Mouse (Mus musculus) lung, postnatal 4 days (tissue): Measurements from ENCODE around the gene Kcnc2.
A peak's percentile ranks its signal among the peaks of the same experiment; 100 is the strongest.
"Not testable (repeated sequence)": the region's sequence is repeated elsewhere in the genome, so short reads cannot be mapped to it uniquely, and the experiment has no call there.

Experiments
- DNase-seq, 2 experiments: peaks; one replicate each; pipeline ENCODE4 v3.0.0; 2021

Gene Kcnc2

DNA sequence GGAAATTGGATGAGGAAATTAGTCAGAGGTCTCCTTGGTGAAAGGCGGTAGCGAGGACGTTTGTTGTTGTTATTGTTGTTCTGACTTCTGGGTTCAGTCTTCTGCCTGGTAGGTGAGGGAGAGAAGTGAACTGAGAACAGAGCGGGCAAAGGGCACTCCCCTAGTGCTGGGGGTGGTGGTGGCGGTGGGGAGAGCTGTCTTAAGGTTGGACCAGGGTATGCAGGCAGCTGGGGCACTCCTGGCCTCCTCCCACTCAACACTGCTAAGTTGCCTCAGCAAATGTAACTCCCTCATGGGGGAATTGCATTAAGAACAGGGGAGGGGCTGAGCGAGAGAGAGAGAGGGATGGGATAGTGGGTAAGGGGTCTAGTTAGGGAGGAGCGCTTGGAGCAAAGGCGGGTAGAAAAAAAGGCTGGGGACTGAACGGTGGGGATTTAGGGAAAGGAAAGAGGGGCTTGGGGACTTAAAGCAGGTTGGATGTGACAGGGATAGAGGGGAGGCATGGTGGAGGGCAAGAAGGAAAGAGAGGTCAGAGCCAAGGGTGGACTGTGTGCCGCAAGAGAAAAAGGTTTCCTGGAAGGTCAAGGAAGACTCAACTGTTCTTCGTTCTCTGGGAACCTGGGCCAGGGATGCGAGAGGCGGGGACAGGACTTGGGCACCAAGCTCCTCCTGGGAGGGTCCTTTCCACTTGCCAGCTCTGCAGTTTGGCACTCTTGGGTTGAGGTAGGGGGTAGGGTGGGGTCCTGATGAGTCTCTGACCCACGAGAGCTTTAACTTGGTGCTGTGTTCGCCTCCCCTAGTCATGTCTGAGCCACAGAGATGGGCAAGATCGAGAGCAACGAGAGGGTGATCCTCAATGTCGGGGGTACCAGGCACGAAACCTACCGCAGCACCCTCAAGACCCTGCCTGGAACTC lies at the start of gene Kcnc2:
Gene Kcnc2 (plus strand): TSS at position 235 of the 916 bp plus-strand sequence.
- peak in 1 of 2 experiments; percentile 4 for DNase-seq

DNA sequence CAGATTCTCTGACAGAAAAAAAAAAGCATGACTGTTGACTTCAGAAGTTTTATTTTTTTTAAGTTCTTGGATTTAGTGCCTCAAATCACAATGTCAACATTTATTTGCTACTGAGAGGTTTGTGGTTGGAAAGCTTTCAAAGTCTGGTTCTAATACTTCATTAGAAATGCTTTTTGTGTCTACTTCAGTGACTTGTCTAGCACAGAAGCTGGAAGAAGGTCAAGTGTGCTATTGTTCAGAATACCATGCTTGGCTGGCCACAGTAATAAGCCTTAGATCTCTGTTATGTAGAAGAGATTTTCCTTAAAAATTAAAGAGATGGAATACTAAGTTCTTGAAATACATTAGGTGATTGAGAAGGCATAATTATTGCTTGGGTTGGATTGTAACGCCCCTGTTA lies 43.8 kb upstream of the Kcnc2 start:
- DNase-seq: no peak

DNA sequence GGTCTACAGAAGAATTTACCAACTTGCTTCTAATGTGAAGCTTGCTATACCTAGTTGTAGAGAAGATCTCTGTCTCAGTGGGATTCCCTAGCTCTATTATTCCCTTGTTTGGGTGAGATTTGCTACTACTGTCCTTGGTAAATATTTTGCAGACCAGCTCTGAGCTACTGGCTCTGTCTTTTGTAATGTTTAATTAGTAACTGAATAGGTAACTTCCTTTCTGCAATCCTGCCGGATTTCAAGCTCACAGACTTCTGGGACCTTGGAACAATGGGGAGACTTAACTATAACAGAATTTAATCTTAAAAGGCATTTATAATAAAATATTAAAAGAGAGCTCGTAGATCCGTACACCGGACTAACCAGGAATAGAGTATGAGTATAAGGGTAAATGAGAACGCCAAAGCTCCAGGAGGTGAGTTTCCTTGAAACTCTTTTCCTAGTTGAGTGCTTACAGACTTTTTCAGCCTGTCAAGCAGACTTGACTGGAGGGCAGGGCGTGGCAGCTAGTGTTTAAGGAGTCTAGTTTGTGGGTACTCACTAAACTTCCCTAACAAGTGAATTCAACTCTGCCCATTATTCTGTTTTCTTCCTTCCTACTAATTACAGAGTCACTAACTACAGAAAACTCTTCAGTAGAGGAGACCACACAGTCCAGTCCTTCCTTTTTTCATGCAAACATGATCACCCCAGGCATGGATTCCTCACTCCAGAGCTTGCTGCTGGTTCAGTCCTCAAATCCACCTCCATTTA lies 41.7 kb upstream of the Kcnc2 start:
- peak in 1 of 2 experiments; percentile 28 for DNase-seq

DNA sequence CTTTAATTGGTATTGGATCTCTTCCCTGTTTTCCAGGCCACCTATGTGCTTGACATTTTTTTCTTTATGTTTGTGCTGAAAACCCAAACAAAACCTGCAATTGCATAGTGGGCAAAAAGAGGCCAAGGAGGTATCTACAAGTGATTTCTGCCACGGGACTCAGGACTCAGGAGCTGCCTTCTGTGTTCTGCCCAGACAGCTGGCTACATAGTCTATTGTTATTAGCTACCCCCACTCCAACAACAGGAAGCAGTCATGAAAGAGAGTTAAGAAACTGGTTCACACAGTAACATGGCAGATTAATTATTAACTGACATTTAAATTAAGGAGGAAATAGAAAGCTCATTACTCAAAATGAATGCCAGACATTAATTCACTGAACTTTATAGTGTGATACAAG lies 38.2 kb upstream of the Kcnc2 start:
- not testable (repeated sequence) for DNase-seq

DNA sequence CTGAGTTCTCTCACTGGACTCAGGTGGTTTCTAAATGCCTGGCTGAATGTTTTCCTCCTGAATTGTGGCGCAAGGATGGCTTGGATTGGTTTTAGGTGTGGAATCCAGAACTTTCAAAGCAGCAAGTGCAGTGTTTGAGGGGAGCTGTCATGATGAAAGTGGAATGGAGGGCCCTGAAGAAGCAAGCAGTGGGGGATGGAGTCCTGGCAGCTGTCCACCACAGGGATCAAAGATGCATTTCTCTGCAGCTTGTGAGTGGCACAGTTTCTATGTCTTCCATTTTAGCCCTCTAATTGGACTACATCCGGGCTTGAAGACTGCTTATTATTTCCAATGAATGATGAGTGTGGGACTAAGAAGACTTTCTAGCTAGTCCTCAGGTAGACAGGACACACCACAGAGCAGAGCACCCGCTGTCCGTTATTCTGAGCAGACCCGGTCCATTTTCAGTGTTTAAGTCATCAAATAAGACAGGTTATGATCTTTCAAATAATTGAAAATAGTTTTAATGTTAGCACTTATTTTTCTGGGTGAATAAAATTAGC lies 35.5 kb upstream of the Kcnc2 start:
- not testable (repeated sequence) for DNase-seq

DNA sequence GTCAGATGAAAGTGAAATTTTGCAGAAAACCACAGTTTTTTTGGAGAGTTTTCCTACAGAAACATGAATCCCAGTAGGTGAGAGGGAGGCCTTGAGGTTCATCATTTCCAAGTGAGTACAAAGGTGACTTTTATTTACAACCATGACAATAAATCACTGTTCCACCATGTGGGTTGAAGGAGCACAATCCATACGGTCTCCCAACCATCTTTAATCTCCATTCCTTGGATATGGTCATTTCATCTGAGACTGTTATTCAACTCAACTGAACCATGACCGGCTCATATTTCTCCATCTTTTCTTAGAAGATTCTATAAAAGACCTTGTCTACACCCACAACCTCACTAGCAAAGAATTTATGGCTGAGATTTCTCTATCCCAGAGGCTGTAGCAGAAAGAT lies 22.6 kb upstream of the Kcnc2 start:
- no peak for DNase-seq

DNA sequence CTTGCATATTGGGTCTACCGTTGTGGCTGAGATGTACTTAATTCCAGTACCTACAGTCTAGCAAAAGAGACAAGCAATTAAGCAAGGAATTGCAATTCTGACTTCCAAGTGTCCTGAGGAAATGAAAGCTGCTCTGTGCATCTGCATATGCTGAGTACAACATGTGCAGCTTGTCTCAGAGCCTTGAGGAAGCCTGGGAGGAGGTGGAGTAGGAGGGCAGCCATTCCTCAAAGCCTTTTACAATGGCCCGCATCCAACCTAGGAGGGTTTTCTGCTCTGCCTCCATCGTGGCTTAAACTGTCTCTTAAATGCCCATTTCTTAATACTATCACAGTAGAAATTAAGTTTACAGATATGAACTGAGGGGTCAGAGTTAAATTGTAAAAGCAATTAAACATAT lies 7.5 kb upstream of the Kcnc2 start:
- DNase-seq: no peak

DNA sequence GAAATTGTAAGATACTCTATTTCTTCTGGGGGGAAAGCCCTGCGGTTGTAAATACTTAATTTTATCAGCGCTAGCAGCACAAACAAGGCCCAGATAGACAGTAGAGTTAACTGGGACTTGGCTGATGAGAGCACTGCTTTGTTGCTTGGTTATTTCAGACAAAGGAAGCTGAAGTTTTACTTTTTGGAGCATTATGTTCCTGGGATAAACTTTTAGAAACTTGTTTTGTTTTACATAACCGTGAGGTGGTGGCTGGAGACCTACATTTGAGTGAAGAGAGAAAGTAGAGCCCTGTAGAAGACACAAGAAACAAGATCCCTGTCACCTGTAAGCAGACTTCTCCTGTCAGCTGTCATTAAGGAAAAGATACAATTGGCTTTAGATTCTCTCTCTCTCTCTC lies 1.4 kb upstream of the Kcnc2 start:
- DNase-seq: no peak

DNA sequence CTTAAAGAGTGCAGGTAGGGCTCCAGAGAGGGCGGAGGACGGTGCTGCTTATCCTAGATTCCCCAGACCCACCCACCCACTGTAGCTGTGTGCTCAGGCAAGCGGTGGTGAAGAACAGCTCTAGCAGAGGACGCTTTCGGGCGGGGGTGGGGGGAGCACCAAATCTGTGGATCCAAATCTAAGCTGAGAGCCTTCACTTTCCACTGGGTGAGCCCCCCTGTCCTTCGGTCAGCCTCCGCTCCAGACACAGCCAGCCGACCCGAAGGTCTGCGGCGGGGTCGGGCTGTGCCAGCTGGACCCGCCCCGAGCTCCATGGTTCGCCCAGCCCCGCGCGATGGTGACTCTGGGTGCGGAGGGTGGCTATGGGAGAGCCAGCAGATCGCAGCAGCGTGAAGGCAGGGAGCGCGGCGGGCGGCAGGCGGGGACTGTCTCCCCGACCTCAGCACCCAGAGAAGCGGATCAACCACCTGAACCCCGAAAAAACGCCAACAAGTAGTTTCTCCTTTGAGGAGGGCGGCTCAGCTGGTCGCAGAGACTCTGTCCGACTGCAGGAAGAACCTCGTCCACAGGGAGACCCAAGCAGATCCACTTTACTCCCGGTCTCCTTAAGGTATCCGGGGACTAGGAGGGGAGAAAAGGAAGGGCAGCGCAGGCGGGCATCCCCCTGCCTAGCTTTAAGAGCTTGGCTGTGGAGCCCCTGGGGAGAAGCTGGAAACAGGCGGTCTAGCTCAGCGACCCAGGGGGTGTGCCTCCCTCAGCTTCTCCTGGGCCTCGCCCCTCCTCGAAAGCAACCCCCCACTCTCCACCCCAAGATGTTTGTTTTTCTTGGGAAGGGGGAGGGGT lies 761 bp upstream of the Kcnc2 start:
- peak; percentile 7 to 28 for DNase-seq

DNA sequence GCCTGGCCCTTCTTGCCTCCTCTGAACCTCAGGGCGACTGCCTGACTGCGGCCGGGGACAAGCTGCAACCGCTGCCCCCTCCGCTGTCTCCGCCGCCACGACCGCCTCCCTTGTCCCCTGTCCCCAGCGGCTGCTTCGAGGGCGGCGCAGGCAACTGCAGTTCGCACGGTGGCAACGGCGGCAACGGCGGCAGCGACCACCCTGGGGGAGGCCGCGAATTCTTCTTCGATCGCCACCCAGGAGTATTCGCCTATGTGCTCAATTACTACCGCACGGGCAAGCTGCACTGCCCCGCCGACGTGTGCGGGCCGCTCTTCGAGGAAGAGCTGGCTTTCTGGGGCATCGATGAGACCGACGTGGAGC lies 863 bp downstream of the Kcnc2 start:
- peak; percentile 5 to 22 for DNase-seq

DNA sequence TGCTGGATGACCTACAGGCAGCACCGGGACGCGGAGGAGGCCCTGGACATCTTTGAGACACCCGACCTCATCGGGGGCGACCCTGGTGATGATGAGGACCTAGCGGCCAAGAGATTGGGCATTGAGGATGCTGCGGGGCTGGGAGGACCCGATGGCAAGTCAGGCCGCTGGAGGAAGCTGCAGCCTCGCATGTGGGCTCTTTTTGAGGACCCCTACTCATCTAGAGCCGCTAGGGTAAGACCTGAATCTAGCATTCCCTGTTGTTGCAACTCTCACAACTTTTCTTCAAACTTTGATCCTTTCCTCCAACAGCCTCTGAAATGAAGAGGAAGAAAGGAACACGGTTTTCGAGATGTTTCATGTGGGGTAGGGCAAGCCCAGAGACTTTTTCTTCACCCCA lies 1.2 kb downstream of the Kcnc2 start:
- no peak for DNase-seq

DNA sequence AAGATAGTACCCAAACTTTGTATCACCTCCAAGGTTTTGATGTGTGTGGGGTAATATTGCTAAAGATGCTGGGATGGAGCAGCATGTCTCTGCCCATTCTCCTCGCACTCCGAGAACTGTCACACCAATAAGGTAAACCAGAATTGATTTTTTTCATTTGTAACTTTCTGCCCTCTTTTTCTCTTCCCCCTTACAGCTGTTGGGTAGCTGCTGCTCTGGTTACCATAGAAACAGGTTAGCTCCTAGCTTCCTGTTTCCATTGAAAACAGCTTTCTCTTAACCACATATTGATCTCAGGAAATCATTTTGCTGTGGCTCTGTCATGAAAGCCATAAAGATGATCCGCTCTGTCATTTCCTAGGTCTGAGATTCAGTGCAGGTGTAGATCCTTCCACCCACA lies 7.1 kb downstream of the Kcnc2 start:
- no peak for DNase-seq

DNA sequence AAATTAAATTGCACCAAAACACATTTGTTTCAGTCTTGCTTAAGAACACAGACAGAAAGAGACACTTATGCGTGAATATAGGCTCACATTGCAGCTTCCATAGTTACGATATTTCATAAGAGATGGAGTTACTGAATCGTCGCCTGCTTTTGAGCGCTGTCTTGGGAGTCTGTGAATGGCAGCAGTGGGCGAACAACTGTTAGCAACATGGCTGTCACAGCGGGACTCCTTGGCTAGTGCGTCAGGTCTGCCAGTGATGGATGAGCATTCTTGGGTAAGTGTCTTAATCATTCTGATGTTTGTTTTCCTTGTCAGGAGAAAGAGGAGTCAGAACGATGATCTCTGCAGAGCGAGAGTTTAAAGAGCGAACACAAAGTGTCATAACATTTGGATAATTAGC lies 44.2 kb downstream of the Kcnc2 start:
- DNase-seq: no peak

DNA sequence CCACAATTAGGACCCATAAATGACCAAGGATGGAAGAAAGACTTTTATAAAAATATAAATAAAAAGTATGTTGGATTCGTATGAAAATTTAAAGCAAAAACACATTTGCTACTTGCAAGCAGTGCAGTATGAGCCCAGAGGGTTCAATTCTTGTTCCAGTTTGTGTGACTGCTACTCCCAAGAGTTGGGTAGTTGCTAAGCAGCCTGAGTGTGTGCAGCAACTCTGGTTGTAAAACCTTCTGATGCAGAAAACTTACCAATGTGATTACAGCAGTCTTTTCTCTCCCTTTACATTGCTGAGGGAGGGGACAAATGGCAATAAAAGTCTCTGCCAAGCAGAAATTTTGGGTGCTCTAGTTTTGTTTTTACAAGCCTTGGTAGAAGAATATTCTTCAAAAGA lies 46.9 kb downstream of the Kcnc2 start:
- DNase-seq: no peak

DNA sequence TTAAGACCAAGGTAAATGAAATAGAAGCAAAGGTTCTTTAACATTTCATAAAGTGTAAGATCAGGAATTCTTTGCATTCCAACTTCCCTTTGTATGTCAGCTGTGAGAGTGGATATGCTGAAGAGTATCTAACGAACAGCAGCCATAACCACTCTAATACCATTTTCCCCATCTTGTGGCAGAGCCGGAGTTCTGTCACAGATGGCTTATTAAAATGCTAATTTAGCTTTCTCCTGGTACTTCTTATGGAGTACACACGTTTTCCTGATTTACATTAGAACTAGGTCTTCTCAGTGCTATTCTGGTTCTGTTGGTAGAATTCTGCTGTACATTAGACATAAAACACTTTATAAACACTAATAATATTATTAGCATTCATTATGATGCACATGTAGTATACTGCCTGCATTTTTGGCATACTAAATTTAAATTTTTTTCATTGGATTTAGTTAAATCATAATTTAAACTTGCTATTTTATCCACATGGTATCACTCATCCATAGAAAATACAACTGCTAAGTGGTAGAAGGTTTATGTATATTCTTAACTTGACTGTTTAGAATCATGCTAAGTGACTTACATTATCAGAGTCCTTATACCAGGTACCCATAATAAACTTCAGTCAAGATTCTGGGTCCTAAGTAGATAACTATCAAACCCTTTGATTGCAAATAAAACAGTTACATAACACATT lies 86.9 kb downstream of the Kcnc2 start:
- no peak for DNase-seq

DNA sequence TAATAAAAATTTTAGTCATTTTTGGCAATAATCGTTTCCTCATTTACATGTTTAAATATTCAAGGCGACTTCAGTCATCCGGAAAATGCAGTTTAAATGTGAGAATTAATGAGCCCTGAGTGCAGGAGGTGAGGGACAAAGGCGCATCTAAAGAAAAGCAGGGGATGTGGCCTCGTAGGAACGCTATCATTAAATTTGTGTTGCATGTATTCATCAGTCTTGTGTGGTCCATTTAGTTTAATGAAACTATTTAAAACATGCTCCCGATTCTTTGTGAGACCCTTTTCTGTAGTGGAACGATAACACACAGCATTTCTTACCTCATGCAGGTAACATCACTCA lies 87.4 kb downstream of the Kcnc2 start:
- no peak for DNase-seq

DNA sequence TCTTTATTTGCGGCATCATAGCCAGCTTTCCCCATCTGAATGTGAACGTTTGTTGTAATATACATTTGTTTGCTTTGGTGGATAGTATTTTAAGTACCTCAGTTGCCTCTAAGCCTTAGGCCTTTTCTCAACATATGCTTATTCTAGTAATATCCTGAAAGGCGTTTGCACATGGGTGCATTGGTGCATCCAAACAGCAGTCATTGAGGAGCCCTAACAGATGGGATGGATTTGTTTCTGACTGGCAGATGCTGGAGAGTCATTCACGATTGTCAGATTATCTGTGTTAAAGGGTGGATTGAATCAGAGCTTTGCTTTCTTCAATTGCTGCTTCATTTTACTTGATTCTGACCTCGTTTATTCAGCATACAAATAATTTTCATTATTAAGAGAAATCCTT lies 89.8 kb downstream of the Kcnc2 start:
- DNase-seq: no peak

DNA sequence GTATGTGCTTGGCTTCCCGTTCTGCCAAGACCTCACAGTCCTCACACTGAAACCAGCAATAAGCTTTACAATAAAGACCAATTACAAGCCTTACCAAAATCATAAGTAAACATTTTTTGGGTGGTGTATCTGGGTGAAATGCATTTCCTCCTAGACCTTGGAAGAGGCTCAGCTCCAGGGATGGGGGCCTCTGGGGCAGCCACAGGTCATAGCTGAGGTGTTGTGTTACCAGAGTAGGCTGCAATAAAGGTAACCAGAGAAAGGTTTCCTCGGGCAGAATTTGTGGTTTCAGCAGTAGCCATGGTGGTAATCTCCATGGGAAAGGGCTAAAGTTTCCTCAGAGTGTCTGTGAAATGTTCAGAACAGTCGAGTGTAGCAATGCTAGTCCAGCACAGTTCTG lies 97.4 kb downstream of the Kcnc2 start:
- DNase-seq: no peak

DNA sequence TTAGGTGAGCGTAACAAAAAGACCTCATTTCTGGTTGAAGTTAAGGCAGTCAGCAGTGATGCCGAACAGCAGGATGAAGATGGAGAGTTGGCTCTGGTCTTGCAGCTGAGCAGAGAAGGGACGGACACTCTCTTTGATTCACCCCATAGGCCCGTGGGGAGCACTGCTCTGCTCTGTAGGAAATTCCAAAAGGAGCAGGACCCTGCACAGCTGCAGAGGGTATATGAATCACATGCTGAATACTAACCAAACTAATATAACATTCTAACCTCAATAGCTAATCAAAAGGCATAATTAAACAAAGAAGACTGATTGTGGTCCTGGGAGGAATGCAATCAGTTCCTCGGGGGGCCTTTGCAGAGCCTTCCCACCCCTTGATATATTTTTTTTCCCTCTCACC lies 106.2 kb downstream of the Kcnc2 start:
- DNase-seq: no peak

DNA sequence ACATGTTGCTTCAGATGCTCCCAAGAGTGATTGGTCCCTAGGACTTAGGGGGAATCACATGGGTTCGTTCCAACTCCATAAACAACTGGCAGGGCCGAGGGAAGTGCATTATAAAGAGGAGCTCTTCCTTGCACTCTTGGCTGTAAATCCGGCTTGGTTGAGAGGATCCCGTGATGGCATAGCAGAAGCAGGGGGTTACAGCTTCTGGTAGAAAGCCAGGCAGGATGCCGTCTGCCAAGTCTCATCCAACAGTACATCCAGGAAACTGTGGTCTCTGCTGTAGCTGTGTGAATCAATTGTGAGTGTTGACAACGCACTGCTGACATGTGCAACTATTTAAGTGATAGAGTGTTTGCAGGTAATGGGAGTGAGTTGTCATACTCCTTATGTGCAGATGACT lies 107.5 kb downstream of the Kcnc2 start:
- no peak for DNase-seq

DNA sequence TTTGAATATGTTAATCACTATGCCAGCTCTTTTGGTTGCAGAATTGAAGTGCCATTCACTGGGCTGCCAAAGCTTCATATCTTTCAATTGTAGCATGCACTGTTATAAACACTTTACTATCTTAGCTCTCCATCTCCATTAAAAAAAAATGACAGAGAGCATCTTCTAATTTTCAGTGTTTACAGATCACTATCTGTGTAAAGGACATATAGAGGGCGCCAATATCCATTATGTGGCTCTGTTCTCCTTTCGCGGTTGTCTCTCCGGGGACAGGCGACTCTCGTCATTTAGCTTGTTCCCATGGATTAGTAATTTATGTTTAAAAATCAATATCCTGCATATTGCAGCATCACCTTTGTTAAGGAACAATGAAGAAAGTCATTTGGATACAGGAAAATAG lies 109.7 kb downstream of the Kcnc2 start:
- DNase-seq: no peak

DNA sequence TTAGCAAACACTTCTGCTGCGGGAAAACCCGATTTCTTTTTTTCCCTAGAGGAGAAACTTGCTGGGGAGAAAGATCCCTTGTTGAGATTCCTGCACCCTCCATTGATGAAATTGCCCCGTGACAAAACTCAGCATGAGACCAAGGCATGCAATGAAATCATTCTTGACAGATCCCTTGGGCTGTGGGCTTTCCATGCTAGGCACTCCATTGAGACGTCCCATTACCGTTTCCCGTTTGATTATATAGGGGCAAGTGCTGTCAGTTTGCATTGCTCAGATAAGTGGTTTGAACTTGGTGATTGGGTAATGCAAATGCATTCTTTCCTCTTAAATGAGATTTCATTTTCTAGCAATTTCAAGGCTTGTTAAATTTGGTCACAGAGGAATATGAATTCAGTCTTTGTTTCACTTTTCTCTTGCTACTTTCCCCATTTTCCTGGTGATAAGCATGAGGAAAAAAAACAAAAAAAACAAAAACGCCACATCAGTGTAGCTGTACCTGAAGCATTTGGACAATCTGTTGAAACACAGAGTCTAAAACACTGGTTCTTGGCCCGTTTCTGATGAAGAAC lies 123.6 kb downstream of the Kcnc2 start:
- no peak for DNase-seq
